Mouse (Mus musculus) MEL (cell line): ENCODE data around the gene Itsn2. TPM values are rescaled to one million over a fixed set of nuclear protein-coding genes. Genes with fewer than 3 reads are reported as not detected.

Experiments used
- DNase-seq: peaks from one replicate; pipeline ENCODE4 v3.0.0; 2011; ENCODE audit warnings: low read depth, low spot score
- H3K27ac ChIP-seq: 2 replicates; pipeline ENCODE4 v1.5.1; 2012; ENCODE audit warnings: low read depth, mild to moderate bottlenecking, control low read depth, low read length, moderate library complexity; ENCODE audit not compliant: control insufficient read depth
- H3K27me3 ChIP-seq, 2 experiments: fragments of 150-350 bp in 1 of 2; sonication (generic) in 1 of 2; 2 replicates each; pipeline ENCODE4 v1.6.1; 2012; ENCODE audit warnings: low read length in 2 of 2, mild to moderate bottlenecking in 2 of 2, improper control_type of control experiment in 1 of 2, moderate library complexity in 1 of 2; ENCODE audit not compliant: insufficient read depth in 2 of 2, control insufficient read depth in 1 of 2
- H3K36me3 ChIP-seq, 2 experiments: 2 replicates each; pipeline ENCODE4 v1.6.1; 2012 to 2014; ENCODE audit warnings: low read length in 2 of 2, improper control_type of control experiment in 1 of 2, inconsistent platforms in 1 of 2, mild to moderate bottlenecking in 1 of 2; ENCODE audit not compliant: insufficient read depth in 2 of 2, control insufficient read depth in 1 of 2
- H3K4me1 ChIP-seq, 2 experiments: fragments of 150-350 bp in 1 of 2; sonication (generic) in 1 of 2; 2 replicates each; pipeline ENCODE4 v1.6.1; 2012; ENCODE audit warnings: low read length in 2 of 2, improper control_type of control experiment in 1 of 2, mild to moderate bottlenecking in 1 of 2; ENCODE audit not compliant: insufficient read depth in 2 of 2, control insufficient read depth in 1 of 2
- H3K4me3 ChIP-seq, 2 experiments: fragments of 150-350 bp in 1 of 2; sonication (generic) in 1 of 2; 2 replicates each; pipeline ENCODE4 v1.5.1; 2012; ENCODE audit warnings: low read depth in 2 of 2, low read length in 2 of 2, mild to moderate bottlenecking in 2 of 2, moderate library complexity in 2 of 2, control low read depth in 1 of 2, improper control_type of control experiment in 1 of 2; ENCODE audit not compliant: control insufficient read depth in 1 of 2, insufficient read depth in 1 of 2
- H3K79me2 ChIP-seq: 2 replicates; pipeline ENCODE4 v1.6.1; 2012; ENCODE audit warnings: mild to moderate bottlenecking, low read length, moderate library complexity; ENCODE audit not compliant: control insufficient read depth, poor library complexity, insufficient read depth
- H3K9ac ChIP-seq: 2 replicates; pipeline ENCODE4 v1.6.1; 2012; ENCODE audit warnings: low read depth, mild to moderate bottlenecking, control low read depth, low read length, moderate library complexity; ENCODE audit not compliant: control insufficient read depth, poor library complexity, severe bottlenecking
- H3K9me3 ChIP-seq: fragments of 150-350 bp; sonication (generic); replicated peaks from 2 replicates; pipeline ENCODE4 v1.6.1; 2012; ENCODE audit warnings: mild to moderate bottlenecking, low read length, improper control_type of control experiment, moderate library complexity; ENCODE audit not compliant: insufficient read depth
- CHD1 ChIP-seq: IDR thresholded peaks from 2 replicates; pipeline ENCODE4 v1.6.1; 2012; ENCODE audit warnings: low read depth, mild to moderate bottlenecking, inconsistent platforms, low read length, improper control_type of control experiment
- CHD2 ChIP-seq: IDR thresholded peaks from 2 replicates; pipeline ENCODE4 v1.6.1; 2011; ENCODE audit warnings: low read length, improper control_type of control experiment
- CTCF ChIP-seq, 3 experiments: IDR thresholded peaks in 2 of 3; conservative IDR thresholded peaks in 1 of 3; 2 replicates each; pipeline ENCODE4 v1.5.1; 2011 to 2012; ENCODE audit warnings: low read length in 3 of 3, low read depth in 2 of 3, mild to moderate bottlenecking in 2 of 3, improper control_type of control experiment in 1 of 3, inconsistent platforms in 1 of 3, mixed read lengths in 1 of 3, moderate library complexity in 1 of 3; ENCODE audit not compliant: control insufficient read depth in 1 of 3, insufficient read depth in 1 of 3, poor library complexity in 1 of 3, severe bottlenecking in 1 of 3
- EP300 ChIP-seq, 2 experiments: IDR thresholded peaks; 2 replicates each; pipeline ENCODE4 v1.6.1; 2011; ENCODE audit warnings: improper control_type of control experiment in 2 of 2, low read length in 2 of 2, low read depth in 1 of 2, mild to moderate bottlenecking in 1 of 2
- GATA1 ChIP-seq: IDR thresholded peaks from 2 replicates; pipeline ENCODE4 v1.6.1; 2011; ENCODE audit warnings: low read depth, low read length, improper control_type of control experiment
- JUND ChIP-seq: IDR thresholded peaks from 2 replicates; pipeline ENCODE4 v1.6.1; 2011; ENCODE audit warnings: low read depth, mild to moderate bottlenecking, improper control_type of control experiment, low read length
- KAT2A ChIP-seq: conservative IDR thresholded peaks from 2 replicates; pipeline ENCODE4 v1.6.1; 2012; ENCODE audit warnings: low read depth, low read length, improper control_type of control experiment, inconsistent platforms
- MAZ ChIP-seq: IDR thresholded peaks from 2 replicates; pipeline ENCODE4 v1.6.1; 2012; ENCODE audit warnings: low read depth, mild to moderate bottlenecking, inconsistent platforms, low read length, improper control_type of control experiment
- MEF2A ChIP-seq: IDR thresholded peaks from 2 replicates; pipeline ENCODE4 v1.6.1; 2014; ENCODE audit warnings: low read depth, mild to moderate bottlenecking, inconsistent platforms, low read length, improper control_type of control experiment; ENCODE audit not compliant: poor library complexity, insufficient replicate concordance, severe bottlenecking; ENCODE audit errors: extremely low read depth
- POLR2AphosphoS5 ChIP-seq: IDR thresholded peaks from 2 replicates; pipeline ENCODE4 v1.6.1; 2012; ENCODE audit warnings: low read depth, borderline replicate concordance, mild to moderate bottlenecking, inconsistent platforms, low read length, moderate library complexity, mixed read lengths
- RAD21 ChIP-seq: IDR thresholded peaks from 2 replicates; pipeline ENCODE4 v1.6.1; 2011; ENCODE audit warnings: mild to moderate bottlenecking, low read depth, low read length, improper control_type of control experiment
- RCOR1 ChIP-seq: IDR thresholded peaks from 2 replicates; pipeline ENCODE4 v1.6.1; 2012; ENCODE audit warnings: low read depth, mild to moderate bottlenecking, inconsistent platforms, low read length, improper control_type of control experiment
- SIN3A ChIP-seq: IDR thresholded peaks from 2 replicates; pipeline ENCODE4 v1.6.1; 2012; ENCODE audit warnings: low read length, improper control_type of control experiment, inconsistent platforms
- SMC3 ChIP-seq: IDR thresholded peaks from 2 replicates; pipeline ENCODE4 v1.6.1; 2011; ENCODE audit warnings: low read depth, low read length, improper control_type of control experiment
- TBP ChIP-seq: IDR thresholded peaks from 2 replicates; pipeline ENCODE4 v1.8.0; 2011; ENCODE audit warnings: low read depth, low read length, improper control_type of control experiment
- TCF12 ChIP-seq: IDR thresholded peaks from 2 replicates; pipeline ENCODE4 v1.6.1; 2014; ENCODE audit warnings: low read depth, mild to moderate bottlenecking, inconsistent platforms, low read length, improper control_type of control experiment, moderate library complexity
- UBTF ChIP-seq: IDR thresholded peaks from 2 replicates; pipeline ENCODE4 v1.6.1; 2012; ENCODE audit warnings: low read depth, mild to moderate bottlenecking, inconsistent platforms, low read length, improper control_type of control experiment, moderate library complexity, borderline replicate concordance; ENCODE audit not compliant: insufficient read depth
- ZC3H11A ChIP-seq: IDR thresholded peaks from 2 replicates; pipeline ENCODE4 v1.6.1; 2012; ENCODE audit warnings: low read depth, mild to moderate bottlenecking, inconsistent platforms, low read length, improper control_type of control experiment
- ZKSCAN1 ChIP-seq: IDR thresholded peaks from 2 replicates; pipeline ENCODE4 v1.6.1; 2012; ENCODE audit warnings: low read depth, mild to moderate bottlenecking, inconsistent platforms, low read length, improper control_type of control experiment, moderate library complexity
- ZMIZ1 ChIP-seq: IDR thresholded peaks from 2 replicates; pipeline ENCODE4 v1.6.1; 2012; ENCODE audit warnings: low read depth, mild to moderate bottlenecking, inconsistent platforms, low read length, improper control_type of control experiment, moderate library complexity
- ZNF384 ChIP-seq: IDR thresholded peaks from 2 replicates; pipeline ENCODE4 v1.6.1; 2012; ENCODE audit warnings: low read depth, mild to moderate bottlenecking, inconsistent platforms, low read length, improper control_type of control experiment
- polyA plus RNA-seq, 2 experiments: library from polyadenylated mRNA; stranded (reverse) in 1 of 2; unstranded in 1 of 2; fragments of >175 nt in 1 of 2; fragments of >200 nt in 1 of 2; gene quantifications; 2 replicates each; pipeline versions ENCODE4 v1.2.1 to v1.2.4; 2012; ENCODE audit warnings: low replicate concordance in 2 of 2, low read depth in 1 of 2; ENCODE audit not compliant: insufficient read length in 2 of 2, insufficient read depth in 1 of 2, missing spikeins in 1 of 2
- total RNA-seq: library from RNA; depleted of rRNA; stranded (reverse); fragments of 300-350 nt; gene quantifications from 2 replicates; pipeline ENCODE4 v1.2.3, GENCODE M21; 2012

Itsn2 gene
- total and polyA plus RNA-seq, 3 experiments, result 40.1 to 218 (median 47.5) TPM

GRCm38 (mm10) chr12:4740823-4741222, 148.4 kb downstream of the Itsn2 start:
- H3K4me3 ChIP-seq, result no peak overlapping the region
- no peaks in the 10 kb centered on the region for H3K9me3 ChIP-seq
- no peaks in the 10 kb centered on the region for H3K4me1 ChIP-seq
- no peak overlapping the region for H3K27ac ChIP-seq
- no peaks in the 10 kb centered on the region for H3K79me2 ChIP-seq
- H3K9ac ChIP-seq, result no peak overlapping the region
- H3K36me3 ChIP-seq, result no peaks in the 10 kb centered on the region
- no peaks in the 10 kb centered on the region for H3K27me3 ChIP-seq
- no peak for DNase-seq
- TF ChIP-seq TCF12 (no peak), SIN3A (no peak), ZMIZ1 (no peak), JUND (no peak), MAZ (no peak), KAT2A (no peak), CHD2 (no peak), UBTF (no peak)

DNA sequence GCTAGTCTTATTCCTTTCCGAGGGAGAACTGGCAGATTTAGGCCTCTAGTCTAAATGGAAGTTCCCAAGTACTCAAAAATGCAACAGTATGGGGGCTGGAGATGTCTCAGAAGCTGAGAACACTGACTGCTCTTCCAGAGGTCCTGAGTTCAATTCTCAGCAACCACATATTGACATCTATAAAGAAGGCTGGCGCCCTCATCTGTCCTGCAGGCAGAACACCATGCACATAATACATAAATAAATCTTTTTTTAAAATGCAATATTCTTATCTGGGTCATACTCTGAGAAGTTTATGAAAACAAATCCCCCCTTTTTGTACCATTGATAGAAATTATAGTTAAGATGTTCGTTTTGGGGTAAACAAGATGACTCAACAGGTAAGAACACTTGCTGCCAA, 149.7 kb downstream of the Itsn2 start:
- no peaks in the 10 kb centered on the region for H3K27me3 ChIP-seq
- H3K4me3 ChIP-seq, result no peak overlapping the region
- TF ChIP-seq SMC3 (peak; percentile 64), GATA1 (no peak), CHD1 (no peak), POLR2AphosphoS5 (no peak), KAT2A (no peak), ZKSCAN1 (no peak), ZNF384 (peak; percentile 46), TBP (no peak), CTCF (IDR thresholded peaks at IDR 0.05 in 2 of 3, conservative IDR thresholded peaks at IDR 0.05 in 1 of 3; ENCODE audit: control insufficient read depth in 1 of 3, insufficient read depth in 1 of 3, low read depth in 2 of 3, low read length in 3 of 3, poor library complexity in 1 of 3, severe bottlenecking in 1 of 3) (peak; percentile 26 to 61 (median 29); a peak in 5 of 6 replicates), CHD2 (no peak), ZC3H11A (peak; percentile 64), SIN3A (no peak), RAD21 (peak; percentile 70), EP300 (IDR thresholded peaks at IDR 0.05; ENCODE audit: low read depth in 1 of 2, low read length in 2 of 2) (no peak), RCOR1 (no peak), MEF2A (no peak)
- H3K9me3 ChIP-seq, result no peaks in the 10 kb centered on the region
- no peak overlapping the region for H3K27ac ChIP-seq
- DNase-seq, result peak; percentile 38
- H3K4me1 ChIP-seq, result no peaks in the 10 kb centered on the region
- H3K36me3 ChIP-seq, result no peaks in the 10 kb centered on the region
- H3K9ac ChIP-seq, result no peak overlapping the region
- H3K79me2 ChIP-seq, result no peaks in the 10 kb centered on the region
